Mouse (Mus musculus) thymus, postnatal 36 days (tissue): ENCODE data around the gene Atp13a3.
"Not testable (repeated sequence)": the region's sequence is repeated elsewhere in the genome, so short reads cannot be mapped to it uniquely, and the experiment has no call there.

ENCODE experiments used
- DNase-seq, 2 experiments: peaks; one replicate each; pipeline ENCODE4 v3.0.0; 2022; ENCODE audit warnings: mixed read lengths in 2 of 2

Atp13a3 gene

GRCm38 (mm10) chr16:30405925-30406670 lies at the start of gene Atp13a3:
Gene Atp13a3, minus strand, starts transcription at chr16:30405975.
- no peak for DNase-seq

- DNase-seq: peak in 1 of 2 experiments; percentile 8
Measured at GRCm38 (mm10) chr16:30453213-30453975, 47.6 kb upstream of the Atp13a3 start.

- DNase-seq: not testable (repeated sequence)
Measured at GRCm38 (mm10) chr16:30451174-30451573, 45.4 kb upstream of the Atp13a3 start.

GRCm38 (mm10) chr16:30449017-30449416 lies 43.2 kb upstream of the Atp13a3 start:
- DNase-seq: no peak

GRCm38 (mm10) chr16:30448169-30448568 lies 42.4 kb upstream of the Atp13a3 start:
- no peak for DNase-seq

GRCm38 (mm10) chr16:30447642-30448041 lies 41.9 kb upstream of the Atp13a3 start:
- DNase-seq: no peak

GRCm38 (mm10) chr16:30443411-30443810 lies 37.6 kb upstream of the Atp13a3 start:
- no peak for DNase-seq

- no peak for DNase-seq
Measured at GRCm38 (mm10) chr16:30442451-30442850, 36.7 kb upstream of the Atp13a3 start.

- no peak for DNase-seq
Measured at GRCm38 (mm10) chr16:30441409-30441808, 35.6 kb upstream of the Atp13a3 start.

- DNase-seq: no peak
Measured at GRCm38 (mm10) chr16:30439841-30440240, 34.1 kb upstream of the Atp13a3 start.

GRCm38 (mm10) chr16:30439411-30439810 lies 33.6 kb upstream of the Atp13a3 start:
- DNase-seq: no peak

GRCm38 (mm10) chr16:30436276-30436675 lies 30.5 kb upstream of the Atp13a3 start:
- no peak for DNase-seq

GRCm38 (mm10) chr16:30435393-30435792 lies 29.6 kb upstream of the Atp13a3 start:
- no peak for DNase-seq

- DNase-seq: no peak
Measured at GRCm38 (mm10) chr16:30433148-30433547, 27.4 kb upstream of the Atp13a3 start.

- DNase-seq: no peak
Measured at GRCm38 (mm10) chr16:30432111-30432510, 26.3 kb upstream of the Atp13a3 start.

- no peak for DNase-seq
Measured at GRCm38 (mm10) chr16:30430512-30431088, 24.8 kb upstream of the Atp13a3 start.

- DNase-seq: no peak
Measured at GRCm38 (mm10) chr16:30428753-30429260, 23.0 kb upstream of the Atp13a3 start.

GRCm38 (mm10) chr16:30427466-30427865 lies 21.7 kb upstream of the Atp13a3 start:
- DNase-seq: no peak

- DNase-seq: no peak
Measured at GRCm38 (mm10) chr16:30427003-30427402, 21.2 kb upstream of the Atp13a3 start.

- DNase-seq: no peak
Measured at GRCm38 (mm10) chr16:30425980-30426379, 20.2 kb upstream of the Atp13a3 start.

GRCm38 (mm10) chr16:30424053-30424452 lies 18.3 kb upstream of the Atp13a3 start:
- no peak for DNase-seq

GRCm38 (mm10) chr16:30416707-30417106 lies 10.9 kb upstream of the Atp13a3 start:
- no peak for DNase-seq

- no peak for DNase-seq
Measured at GRCm38 (mm10) chr16:30416284-30416683, 10.5 kb upstream of the Atp13a3 start.

GRCm38 (mm10) chr16:30412680-30413079 lies 6.9 kb upstream of the Atp13a3 start:
- DNase-seq: no peak
